Mouse (Mus musculus) heart, adult 2 months (tissue): ENCODE measurements around the gene Resp18. TPM values are rescaled to one million over a fixed set of nuclear protein-coding genes. Genes with fewer than 3 reads are reported as not detected.

Experiments
- DNase-seq, 2 experiments: peaks; one replicate each; pipeline ENCODE4 v3.0.0; 2021
- H3K27ac ChIP-seq: fragments of 200-600 bp; 2 replicates; pipeline ENCODE4 v1.8.1; 2022
- H3K27me3 ChIP-seq: fragments of 200-500 bp; 2 replicates; pipeline ENCODE4 v1.6.1; 2012; ENCODE audit warnings: mild to moderate bottlenecking, low read length, inconsistent platforms, mixed read lengths; ENCODE audit not compliant: control insufficient read depth, insufficient read depth
- H3K36me3 ChIP-seq: fragments of 200-500 bp; 2 replicates; pipeline ENCODE4 v1.6.1; 2012; ENCODE audit warnings: low read length, inconsistent platforms; ENCODE audit not compliant: control insufficient read depth, insufficient read depth
- H3K4me1 ChIP-seq: fragments of 200-500 bp; 2 replicates; pipeline ENCODE4 v1.6.1; 2011; ENCODE audit warnings: low read length; ENCODE audit not compliant: control insufficient read depth, insufficient read depth
- H3K4me3 ChIP-seq: fragments of 200-600 bp; 2 replicates; pipeline ENCODE4 v1.8.1; 2022
- H3K79me2 ChIP-seq: fragments of 200-500 bp; replicated peaks from 2 replicates; pipeline ENCODE4 v1.6.1; 2012; ENCODE audit warnings: mild to moderate bottlenecking, inconsistent platforms, low read length, moderate library complexity, mixed read lengths; ENCODE audit not compliant: control insufficient read depth, insufficient read depth
- H3K9ac ChIP-seq: fragments of 200-500 bp; 2 replicates; pipeline ENCODE4 v1.6.1; 2012; ENCODE audit warnings: low read depth, mild to moderate bottlenecking, control low read depth, inconsistent platforms, low read length, mixed read lengths
- CTCF ChIP-seq: fragments of 200-600 bp; IDR thresholded peaks from 2 replicates; pipeline ENCODE4 v1.8.1; 2022; ENCODE audit warnings: antibody characterized with exemption, mild to moderate bottlenecking, moderate library complexity
- EP300 ChIP-seq: fragments of 200-500 bp; IDR thresholded peaks from 2 replicates; pipeline ENCODE4 v1.6.1; 2011; ENCODE audit warnings: low read depth, low read length, control low read depth; ENCODE audit not compliant: insufficient read depth
- POLR2A ChIP-seq: fragments of 200-500 bp; IDR thresholded peaks from 2 replicates; pipeline ENCODE4 v1.6.1; 2011; ENCODE audit warnings: mild to moderate bottlenecking, low read depth, low read length, control low read depth; ENCODE audit not compliant: insufficient read depth
- WGBS: fragments of 180-500 bp; shearing (Covaris S2); methylation state at CpG from one replicate; pipeline ENCODE4 v1.1.7; 2018; 5-methylcytosine and 5-hydroxymethylcytosine counted together
- intact Hi-C: fragments of 180-260 bp; cut with DNase I; formaldehyde crosslinking; loops from one replicate; pipeline ENCODE4 v1.15.1; 2025
- polyA plus RNA-seq: library from polyadenylated mRNA; depleted of rRNA; stranded (reverse); fragments of >200 nt; gene quantifications from 2 replicates; pipeline ENCODE4 v1.2.3, GENCODE M21; 2012
- total RNA-seq, 2 experiments: library from RNA; stranded (reverse); gene quantifications; 2 replicates each; pipeline ENCODE4 v1.2.3; 2021

Gene Resp18
- total and polyA plus RNA-seq, 3 experiments: 0.39 TPM; not detected in 2

DNA sequence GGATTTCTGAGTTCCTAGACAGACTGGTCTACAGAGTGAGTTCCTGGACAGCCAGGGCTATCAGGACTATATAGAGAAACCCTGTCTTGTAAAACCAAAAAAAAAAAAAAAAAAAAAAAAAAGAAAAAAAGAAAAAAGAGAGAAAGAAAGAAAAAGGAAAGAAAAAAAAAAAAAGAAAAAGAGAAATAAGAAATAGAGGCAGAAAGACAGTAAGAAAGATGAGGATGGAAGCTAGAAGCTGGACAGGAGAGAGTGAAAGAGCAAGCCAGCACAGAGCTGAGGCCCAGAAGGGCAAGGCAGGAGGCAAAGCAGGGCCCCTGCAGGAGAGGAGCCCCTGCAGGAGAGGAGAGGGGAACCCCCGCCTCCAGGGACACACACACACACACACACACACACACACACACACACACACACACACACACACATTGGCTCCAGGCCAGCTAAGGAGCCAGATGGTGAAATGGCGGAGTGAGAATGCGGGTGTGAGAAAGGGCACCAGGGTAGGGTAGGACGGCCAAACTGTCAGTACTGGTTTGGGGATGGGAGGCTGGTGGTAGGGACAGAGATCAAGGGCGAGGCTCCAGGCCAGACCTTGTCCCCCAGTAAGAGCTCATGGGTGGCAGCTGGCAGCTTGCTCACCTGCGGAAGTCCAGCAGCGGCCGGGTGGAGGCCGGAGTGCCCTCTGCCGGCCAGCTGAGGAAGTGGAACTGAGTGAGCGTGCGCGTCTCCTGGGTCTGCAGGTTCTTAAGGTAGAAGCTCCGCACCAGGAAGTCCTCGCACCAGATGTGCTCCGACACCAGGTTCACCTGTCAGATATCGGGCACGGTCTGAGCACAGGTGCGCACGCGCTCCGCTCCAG lies 26.9 kb downstream of the Resp18 start:
- intact Hi-C loops: loop anchor here (1.0 to 5.0 kb wide), 4 partner anchors 14 to 304 kb away; partner anchors contain the start of genes Abcb6 and Dnpep
- 6% methylated on average over 22 of the region's 22 CpGs for WGBS
- peaks cover 15% of the 10 kb centered on the region for H3K4me1 ChIP-seq
- peak overlapping the region; percentile 69 for H3K9ac ChIP-seq
- no peaks in the 10 kb centered on the region for H3K27me3 ChIP-seq
- no peaks in the 10 kb centered on the region for H3K79me2 ChIP-seq
- DNase-seq: peak; percentile 87 to 88
- H3K4me3 ChIP-seq: peak overlapping the region; percentile 26; the same call in 1 of the 2 replicates
- no peaks in the 10 kb centered on the region for H3K36me3 ChIP-seq
- TF ChIP-seq EP300 (peak; percentile 69; the same call in 1 of the 2 replicates), CTCF (no peak), POLR2A (no peak)
- peak overlapping the region; percentile 52; the same call in 1 of the 2 replicates for H3K27ac ChIP-seq

DNA sequence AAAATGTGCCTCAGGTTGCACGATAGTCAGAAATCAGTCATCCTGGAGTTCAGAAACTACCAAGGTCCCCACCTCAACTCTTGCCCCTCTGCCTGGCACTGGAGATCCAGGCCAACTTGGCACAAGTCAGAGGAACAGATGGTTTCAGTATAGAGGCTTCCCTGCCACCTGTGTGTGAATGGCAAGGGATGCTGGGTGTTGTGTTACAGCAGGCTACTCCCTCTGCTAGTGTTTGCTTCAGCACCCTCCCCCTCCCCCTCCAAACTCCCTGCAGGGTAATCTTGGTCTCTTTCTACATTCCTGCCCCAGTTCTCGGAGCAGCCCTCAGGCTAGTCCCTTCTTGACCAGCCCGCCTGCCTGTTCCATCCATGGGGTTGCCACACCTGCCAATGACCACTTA lies 27.7 kb downstream of the Resp18 start:
- no peaks in the 10 kb centered on the region for H3K27me3 ChIP-seq
- TF ChIP-seq CTCF: no peak
- TF ChIP-seq POLR2A: no peak
- no peak overlapping the region for H3K9ac ChIP-seq
- intact Hi-C loops: loop anchor here (5.0 kb wide), 3 partner anchors 67 to 303 kb away; partner anchors contain the start of genes Abcb6 and Dnpep
- peaks cover 15% of the 10 kb centered on the region for H3K4me1 ChIP-seq
- no peak overlapping the region for H3K4me3 ChIP-seq
- 77% methylated on average over 3 of the region's 3 CpGs for WGBS
- H3K79me2 ChIP-seq: no peaks in the 10 kb centered on the region
- no peaks in the 10 kb centered on the region for H3K36me3 ChIP-seq
- DNase-seq: no peak
- no peak overlapping the region for H3K27ac ChIP-seq

- Histone ChIP-seq H3K27me3 (no peaks in the 10 kb centered on the region), H3K4me3 (peak overlapping the region; percentile 24; the same call in 1 of the 2 replicates), H3K79me2 (no peaks in the 10 kb centered on the region), H3K4me1 (peaks cover 15% of the 10 kb centered on the region), H3K36me3 (no peaks in the 10 kb centered on the region), H3K27ac (peak overlapping the region; percentile 92), H3K9ac (peak overlapping the region; percentile 61)
- WGBS: 28% methylated on average over 9 of the region's 9 CpGs
- DNase-seq: peak; percentile 66 to 82
- no peak for TF ChIP-seq EP300
- TF ChIP-seq POLR2A: peak; percentile 64
- intact Hi-C loops: no loop called here
These were observed 30.0 kb downstream of the Resp18 start for GRCm38 (mm10) chr1:75248041-75248772.

DNA sequence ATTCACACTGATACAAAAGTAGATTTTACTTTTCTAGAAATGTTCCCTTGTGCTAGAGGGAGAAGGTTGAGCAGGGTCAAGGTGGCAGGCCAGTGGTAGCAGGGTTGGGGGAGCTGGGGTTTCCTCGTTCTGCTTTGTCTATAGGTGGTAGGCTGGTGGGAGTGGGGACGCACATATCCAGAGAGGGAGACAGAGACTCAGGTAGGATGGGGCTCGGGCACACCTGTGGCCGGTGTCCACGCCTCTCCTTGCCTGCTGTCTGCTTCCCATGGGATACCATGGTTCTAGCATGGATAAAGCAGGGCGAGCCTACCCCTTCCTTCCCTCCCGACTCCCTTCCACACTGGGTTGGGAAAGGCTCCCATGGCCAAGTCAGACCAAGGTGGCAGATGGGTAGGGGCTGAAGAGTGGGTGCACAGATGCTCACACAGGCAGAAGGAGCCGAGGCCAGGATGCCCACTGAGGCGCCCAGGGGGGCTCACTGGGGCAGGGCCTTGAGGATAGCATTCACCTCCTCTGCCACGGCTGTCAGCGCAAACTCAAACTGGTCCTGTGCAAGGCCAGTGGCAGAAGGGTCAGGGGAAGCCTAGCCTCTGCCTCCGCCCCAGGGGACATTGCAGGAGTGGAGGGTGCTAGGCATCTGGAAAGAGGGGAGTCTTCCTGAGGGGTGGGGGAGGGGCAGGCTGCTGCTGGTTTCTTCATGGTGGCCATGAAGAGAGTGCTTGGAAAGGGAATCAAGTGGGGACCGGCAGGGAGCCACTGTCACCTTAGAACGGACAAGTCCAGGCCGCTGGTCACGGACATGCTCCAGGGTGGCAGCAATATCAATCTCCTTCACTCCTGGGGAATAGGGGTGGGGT lies 30.9 kb downstream of the Resp18 start:
- no peaks in the 10 kb centered on the region for H3K27me3 ChIP-seq
- peak overlapping the region; percentile 92 for H3K27ac ChIP-seq
- peaks cover 15% of the 10 kb centered on the region for H3K4me1 ChIP-seq
- 80% methylated on average over 16 of the region's 16 CpGs for WGBS
- no peak for TF ChIP-seq CTCF
- TF ChIP-seq EP300: no peak
- TF ChIP-seq POLR2A: no peak
- no peaks in the 10 kb centered on the region for H3K36me3 ChIP-seq
- H3K79me2 ChIP-seq: no peaks in the 10 kb centered on the region
- peak overlapping the region; percentile 24; the same call in 1 of the 2 replicates for H3K4me3 ChIP-seq
- peak in 1 of 2 experiments; percentile 44 for DNase-seq
- intact Hi-C loops: loop anchor here (1.0 kb wide), 1 partner anchor 11 kb away; the partner anchor contains the start of gene Dnajb2
- peak overlapping the region; percentile 54 for H3K9ac ChIP-seq

DNA sequence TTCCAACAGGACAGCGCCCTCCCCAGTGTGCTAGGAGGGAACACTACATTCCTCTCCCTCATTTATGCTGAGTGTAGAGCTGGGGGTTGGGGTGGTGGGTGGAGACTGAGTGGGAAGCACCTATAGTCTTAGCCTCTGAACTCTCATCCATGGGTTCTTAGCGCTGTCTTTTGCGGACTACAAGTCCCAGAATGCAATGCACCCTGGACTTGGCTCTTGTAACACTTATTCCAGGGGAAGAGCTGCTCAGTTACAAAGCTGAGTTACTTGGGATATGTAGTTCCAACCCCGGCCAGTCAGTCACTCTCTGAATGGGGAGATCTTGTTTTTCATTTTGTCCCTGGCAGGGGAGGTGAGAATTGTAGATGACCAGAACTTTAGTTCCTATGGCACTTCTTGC lies 33.4 kb downstream of the Resp18 start:
- H3K36me3 ChIP-seq: no peaks in the 10 kb centered on the region
- DNase-seq: peak; percentile 39 to 50
- TF ChIP-seq POLR2A (no peak), EP300 (no peak), CTCF (no peak)
- WGBS: 28% methylated on average over 4 of the region's 4 CpGs
- intact Hi-C loops: no loop called here
- no peak overlapping the region for H3K27ac ChIP-seq
- H3K4me1 ChIP-seq: peaks cover 13% of the 10 kb centered on the region
- H3K4me3 ChIP-seq: no peak overlapping the region
- no peaks in the 10 kb centered on the region for H3K27me3 ChIP-seq
- H3K9ac ChIP-seq: no peak overlapping the region
- no peaks in the 10 kb centered on the region for H3K79me2 ChIP-seq
